Mouse (Mus musculus) fat pad, adult 2 months (tissue): ENCODE measurements around the gene Ankrd34c.

Source experiments
- DNase-seq: peaks from one replicate; pipeline ENCODE4 v3.0.0-alpha.2; 2011; ENCODE audit warnings: low read depth, low spot score; ENCODE audit errors: extremely low read depth

The Ankrd34c gene

GRCm38 (mm10) chr9:89678974-89679373 lies 59.3 kb downstream of the Ankrd34c start:
- no peak for DNase-seq
